Mouse (Mus musculus) heart, embryonic 14.5 days (tissue): ENCODE measurements around the gene Becn1. TPM values are rescaled to one million over a fixed set of nuclear protein-coding genes. Genes with fewer than 3 reads are reported as not detected.
"Not testable (repeated sequence)": the region's sequence is repeated elsewhere in the genome, so short reads cannot be mapped to it uniquely, and the experiment has no call there.

Experiments
- ATAC-seq: fragments of 200-750 bp; cut with Nextera tagmentation; 2 replicates; pipeline ENCODE4 v1.8.0; 2017; ENCODE audit warnings: low read depth, moderate TSS enrichment; ENCODE audit not compliant: insufficient number of reproducible peaks, insufficient read depth, low FRiP score
- H3K27ac ChIP-seq, 2 experiments: fragments of 200-500 bp in 1 of 2; fragments of 300-500 bp in 1 of 2; sonication (generic) in 1 of 2; replicated peaks in 1 of 2; 2 replicates each; pipeline ENCODE4 v1.5.1; 2012 to 2014; ENCODE audit warnings: low read depth in 2 of 2, low read length in 2 of 2, control low read depth in 1 of 2, mild to moderate bottlenecking in 1 of 2, mixed read lengths in 1 of 2; ENCODE audit not compliant: control insufficient read depth in 1 of 2, insufficient read depth in 1 of 2
- H3K27me3 ChIP-seq: fragments of 300-500 bp; sonication (generic); 2 replicates; pipeline ENCODE4 v1.6.1; 2014; ENCODE audit warnings: mild to moderate bottlenecking, low read length, control low read depth; ENCODE audit not compliant: control insufficient read depth, insufficient read depth
- H3K36me3 ChIP-seq: fragments of 300-500 bp; sonication (generic); 2 replicates; pipeline ENCODE4 v1.6.1; 2014; ENCODE audit warnings: mild to moderate bottlenecking, control low read depth, low read length, mixed read lengths; ENCODE audit not compliant: control insufficient read depth, insufficient read depth
- H3K4me1 ChIP-seq, 2 experiments: fragments of 200-500 bp in 1 of 2; fragments of 300-500 bp in 1 of 2; sonication (generic) in 1 of 2; 2 replicates each; pipeline ENCODE4 v1.6.1; 2012 to 2014; ENCODE audit warnings: low read length in 2 of 2, control low read depth in 1 of 2, mixed read lengths in 1 of 2; ENCODE audit not compliant: control insufficient read depth in 2 of 2, insufficient read depth in 2 of 2
- H3K4me2 ChIP-seq: fragments of 300-500 bp; sonication (generic); 2 replicates; pipeline ENCODE4 v1.6.1; 2014; ENCODE audit warnings: mild to moderate bottlenecking, low read length
- H3K4me3 ChIP-seq, 2 experiments: fragments of 200-500 bp in 1 of 2; fragments of 300-500 bp in 1 of 2; sonication (generic) in 1 of 2; 2 replicates each; pipeline ENCODE4 v1.5.1; 2012 to 2014; ENCODE audit warnings: low read length in 2 of 2, mild to moderate bottlenecking in 2 of 2, control low read depth in 1 of 2, low read depth in 1 of 2, moderate library complexity in 1 of 2; ENCODE audit not compliant: control insufficient read depth in 1 of 2, insufficient read depth in 1 of 2
- H3K9ac ChIP-seq: fragments of 300-500 bp; sonication (generic); 2 replicates; pipeline ENCODE4 v1.6.1; 2014; ENCODE audit warnings: mild to moderate bottlenecking, low read length
- H3K9me3 ChIP-seq: fragments of 300-500 bp; sonication (generic); 2 replicates; pipeline ENCODE4 v1.6.1; 2016; ENCODE audit warnings: low read length, control low read depth; ENCODE audit not compliant: control insufficient read depth
- WGBS: fragments of 180-500 bp; shearing (Covaris S2); extraction: QIAGEN DNeasy Blood & Tissue Kit; methylation state at CpG from one replicate; pipeline ENCODE4 v1.1.7; 2014; 5-methylcytosine and 5-hydroxymethylcytosine counted together
- polyA plus RNA-seq: library from polyadenylated mRNA; unstranded; fragments of >200 nt; fragmentation: Nextera tagmentation; extraction: Ambion mirVana; gene quantifications from 2 replicates; pipeline ENCODE4 v1.2.1, GENCODE M21; 2014

Becn1 gene
- polyA plus RNA-seq, 1 experiment from 2014 or later = 149 TPM

GRCm38 (mm10) chr11:101338123-101338760 is 36.2 kb upstream of the Becn1 start:
- Histone ChIP-seq H3K9me3 (no peaks in the 10 kb centered on the region), H3K36me3 (no peaks in the 10 kb centered on the region), H3K4me1 (peaks cover 7% of the 10 kb centered on the region in 2 experiments; a peak in 3 of 4 replicates), H3K27me3 (no peaks in the 10 kb centered on the region), H3K4me3 (peak overlapping the region; percentile 21; a peak in 3 of 4 replicates), H3K9ac (peak overlapping the region; percentile 47; the same call in 1 of the 2 replicates), H3K27ac (peak overlapping the region; percentile 34 to 49; a peak in 3 of 4 replicates), H3K4me2 (peak overlapping the region; percentile 55)
- under 1% methylated on average over 9 of the region's 9 CpGs for WGBS
- peak; percentile 72; the same call in 1 of the 2 replicates for ATAC-seq

- Histone ChIP-seq H3K9me3 (no peaks in the 10 kb centered on the region), H3K4me1 (peaks cover 7% of the 10 kb centered on the region in 2 experiments; a peak in 3 of 4 replicates), H3K27ac (no peak overlapping the region), H3K27me3 (no peaks in the 10 kb centered on the region), H3K4me2 (no peak overlapping the region), H3K9ac (no peak overlapping the region), H3K4me3 (no peak overlapping the region), H3K36me3 (no peaks in the 10 kb centered on the region)
- WGBS = 78% methylated on average over 9 of the region's 9 CpGs
- no peak for ATAC-seq
Measured at GRCm38 (mm10) chr11:101335685-101336084, 33.6 kb upstream of the Becn1 start.

GRCm38 (mm10) chr11:101334516-101334915 is 32.4 kb upstream of the Becn1 start:
- H3K9ac ChIP-seq = no peak overlapping the region
- H3K9me3 ChIP-seq = no peaks in the 10 kb centered on the region
- ATAC-seq = no peak
- peaks cover 7% of the 10 kb centered on the region in 2 experiments; a peak in 3 of 4 replicates for H3K4me1 ChIP-seq
- 14% methylated on average over 6 of the region's 6 CpGs for WGBS
- H3K4me2 ChIP-seq = no peak overlapping the region
- H3K36me3 ChIP-seq = no peaks in the 10 kb centered on the region
- no peak overlapping the region for H3K27ac ChIP-seq
- no peaks in the 10 kb centered on the region for H3K27me3 ChIP-seq
- no peak overlapping the region for H3K4me3 ChIP-seq

- no peaks in the 10 kb centered on the region for H3K9me3 ChIP-seq
- H3K4me3 ChIP-seq = no peak overlapping the region
- H3K36me3 ChIP-seq = no peaks in the 10 kb centered on the region
- no peaks in the 10 kb centered on the region for H3K27me3 ChIP-seq
- peaks cover 10% of the 10 kb centered on the region in 2 experiments for H3K4me1 ChIP-seq
- WGBS = 53% methylated on average over 10 of the region's 10 CpGs
- H3K9ac ChIP-seq = no peak overlapping the region
- ATAC-seq = no peak
- H3K4me2 ChIP-seq = peak overlapping the region; percentile 12; the same call in 1 of the 2 replicates
- H3K27ac ChIP-seq = no peak overlapping the region
Measured at GRCm38 (mm10) chr11:101334023-101334422, 31.9 kb upstream of the Becn1 start.

GRCm38 (mm10) chr11:101332537-101332936 is 30.5 kb upstream of the Becn1 start:
- Histone ChIP-seq H3K27ac (no peak overlapping the region), H3K4me1 (peaks cover 11 to 14% of the 10 kb centered on the region in 2 experiments), H3K9me3 (no peaks in the 10 kb centered on the region), H3K36me3 (no peaks in the 10 kb centered on the region), H3K4me3 (no peak overlapping the region), H3K9ac (no peak overlapping the region), H3K27me3 (no peaks in the 10 kb centered on the region), H3K4me2 (0 out of 2 replicates have a peak overlapping the region, but pooled peaks have one; percentile 17)
- ATAC-seq = no peak
- 62% methylated on average over 3 of the region's 3 CpGs for WGBS

GRCm38 (mm10) chr11:101330961-101331360 is 28.9 kb upstream of the Becn1 start:
- not testable (repeated sequence) for H3K4me2 ChIP-seq, H3K36me3 ChIP-seq, H3K4me3 ChIP-seq, H3K9ac ChIP-seq, H3K9me3 ChIP-seq, H3K27me3 ChIP-seq, ATAC-seq
- Histone ChIP-seq H3K27ac (peak overlapping the region; percentile 10; a peak in 1 of 4 replicates), H3K4me1 (peaks cover 7 to 12% of the 10 kb centered on the region in 2 experiments)
- 59% methylated on average over 6 of the region's 6 CpGs for WGBS

- Histone ChIP-seq H3K36me3 (peaks cover 7% of the 10 kb centered on the region), H3K27me3 (no peaks in the 10 kb centered on the region), H3K9me3 (no peaks in the 10 kb centered on the region), H3K4me1 (peaks cover 7 to 12% of the 10 kb centered on the region in 2 experiments), H3K4me2 (peak within 1 kb of the TSS; percentile 17; the same call in 1 of the 2 replicates), H3K27ac (peak within 1 kb of the TSS; percentile 10 to 35; a peak in 1 of 4 replicates), H3K4me3 (no peak within 1 kb of the TSS), H3K9ac (no peak within 1 kb of the TSS)
- ATAC-seq = peak; percentile 37
- WGBS = 48% methylated on average over 7 of the region's 7 CpGs
Measured at GRCm38 (mm10) chr11:101330371-101330924, 28.4 kb upstream of the Becn1 start, which contains the start of gene Aoc3. TSS of gene Aoc3 (plus strand) at chr11:101330605.
